Mouse (Mus musculus) spleen, adult 2 months (tissue): ENCODE results near the gene Robo1. TPM values are rescaled to one million over a fixed set of nuclear protein-coding genes. Genes with fewer than 3 reads are reported as not detected.

Experiments used
- DNase-seq, 2 experiments: peaks; one replicate each; pipeline versions ENCODE4 v3.0.0 to v3.0.0-alpha.2; 2012 to 2021; ENCODE audit warnings: low spot score in 2 of 2, low read depth in 1 of 2
- H3K27ac ChIP-seq: fragments of 200-500 bp; 2 replicates; pipeline ENCODE4 v1.5.1; 2012; ENCODE audit warnings: low read length, inconsistent platforms; ENCODE audit not compliant: insufficient read depth
- H3K27me3 ChIP-seq: fragments of 200-500 bp; 2 replicates; pipeline ENCODE4 v1.6.1; 2012; ENCODE audit warnings: mild to moderate bottlenecking, moderate library complexity, low read length, inconsistent platforms; ENCODE audit not compliant: control insufficient read depth, insufficient read depth
- H3K36me3 ChIP-seq: fragments of 200-500 bp; 2 replicates; pipeline ENCODE4 v1.6.1; 2012; ENCODE audit warnings: mild to moderate bottlenecking, low read length, inconsistent platforms; ENCODE audit not compliant: control insufficient read depth, insufficient read depth
- H3K4me1 ChIP-seq: fragments of 200-500 bp; 2 replicates; pipeline ENCODE4 v1.6.1; 2011; ENCODE audit warnings: inconsistent platforms; ENCODE audit not compliant: control insufficient read depth, insufficient read depth, insufficient read length
- H3K4me3 ChIP-seq: fragments of 200-500 bp; 2 replicates; pipeline ENCODE4 v1.5.1; 2011; ENCODE audit warnings: mild to moderate bottlenecking, inconsistent platforms; ENCODE audit not compliant: insufficient read depth, insufficient read length; ENCODE audit errors: extremely low read depth
- CTCF ChIP-seq: fragments of 200-500 bp; IDR thresholded peaks from 2 replicates; pipeline ENCODE4 v1.5.1; 2011; ENCODE audit warnings: mild to moderate bottlenecking, inconsistent platforms; ENCODE audit not compliant: insufficient read depth, insufficient read length, insufficient replicate concordance; ENCODE audit errors: extremely low read depth
- POLR2A ChIP-seq: fragments of 200-500 bp; IDR thresholded peaks from 2 replicates; pipeline ENCODE4 v1.6.1; 2011; ENCODE audit warnings: low read depth, low read length, inconsistent platforms
- WGBS: fragments of 180-500 bp; shearing (Covaris S2); methylation state at CpG from one replicate; pipeline ENCODE4 v1.1.7; 2018; 5-methylcytosine and 5-hydroxymethylcytosine counted together
- polyA plus RNA-seq: library from polyadenylated mRNA; depleted of rRNA; stranded (reverse); fragments of >200 nt; gene quantifications from 2 replicates; pipeline ENCODE4 v1.2.3, GENCODE M21; 2012

Gene Robo1
- polyA plus RNA-seq, 1 experiment: 1.4 TPM

DNA sequence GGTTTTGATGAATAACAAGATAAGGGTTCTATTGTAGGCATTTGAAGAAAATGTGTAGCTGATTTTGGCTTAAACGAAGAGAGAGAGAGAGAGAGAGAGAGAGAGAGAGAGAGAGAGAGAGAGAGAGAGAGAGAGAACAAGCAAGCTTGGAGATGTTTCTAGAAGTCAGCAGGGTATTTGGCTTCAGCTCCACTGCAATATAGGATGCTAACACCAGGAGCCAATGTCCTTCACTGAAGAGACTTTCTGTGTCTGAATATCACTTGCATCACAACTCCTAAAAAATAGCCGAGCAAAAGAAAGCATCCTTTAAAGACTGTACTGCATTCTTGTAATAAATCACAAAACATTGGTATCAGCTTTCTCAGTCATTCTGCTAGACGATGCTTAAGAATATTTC lies 503.8 kb downstream of the Robo1 start:
- WGBS: 69% methylated on average over 3 of the region's 3 CpGs
- H3K36me3 ChIP-seq: no peaks in the 10 kb centered on the region
- DNase-seq: no peak
- no peak overlapping the region for H3K4me3 ChIP-seq
- H3K4me1 ChIP-seq: no peaks in the 10 kb centered on the region
- H3K27me3 ChIP-seq: no peaks in the 10 kb centered on the region
- no peak overlapping the region for H3K27ac ChIP-seq
- TF ChIP-seq CTCF (no peak), POLR2A (no peak)

DNA sequence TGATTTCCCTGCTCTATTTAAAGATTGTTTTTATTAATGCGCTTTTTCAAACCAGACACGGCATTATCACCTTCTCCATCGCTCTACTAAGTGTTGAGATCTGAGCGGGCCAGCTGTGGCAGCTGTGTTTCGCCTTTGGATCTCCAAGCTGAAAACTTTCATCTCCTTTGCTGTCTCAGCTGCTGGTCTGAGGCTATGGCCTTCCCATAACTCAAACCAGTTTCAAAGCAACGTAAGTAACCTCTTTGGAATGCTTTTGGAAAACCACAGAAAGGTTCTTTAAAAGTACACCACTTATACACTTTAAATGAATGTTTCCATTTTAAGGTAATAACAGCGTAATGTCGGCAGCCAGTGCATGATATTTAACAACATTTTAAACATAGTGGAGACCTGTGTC lies 520.3 kb downstream of the Robo1 start:
- WGBS: 89% methylated on average over 8 of the region's 8 CpGs
- H3K4me3 ChIP-seq: no peak overlapping the region
- DNase-seq: no peak

DNA sequence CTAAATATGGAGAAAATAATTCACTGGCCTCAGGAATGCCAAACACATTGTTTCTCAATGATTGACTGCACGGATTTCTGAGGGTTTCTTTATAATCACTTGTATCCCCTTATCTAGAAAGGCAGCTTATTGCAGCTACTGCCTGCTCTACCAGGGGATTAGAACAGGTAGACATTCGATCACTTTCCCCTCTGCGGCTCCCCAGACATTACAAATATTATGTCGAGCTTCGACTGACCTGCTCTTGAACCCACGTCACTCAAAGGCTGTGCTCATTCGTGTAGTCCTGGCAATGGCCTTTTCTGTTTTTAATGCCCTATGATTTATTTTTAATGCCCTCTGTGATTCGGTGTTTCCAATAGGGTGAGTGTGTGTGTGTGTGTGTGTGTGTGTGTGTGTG lies 521.4 kb downstream of the Robo1 start:
- Histone ChIP-seq H3K36me3 (no peaks in the 10 kb centered on the region), H3K27me3 (no peaks in the 10 kb centered on the region), H3K27ac (no peak overlapping the region), H3K4me3 (no peak overlapping the region), H3K4me1 (no peaks in the 10 kb centered on the region)
- no peak for TF ChIP-seq CTCF
- TF ChIP-seq POLR2A: no peak
- no peak for DNase-seq
- 83% methylated on average over 8 of the region's 8 CpGs for WGBS

More for the DNA sequence above, 520.3 kb downstream of the Robo1 start:
- no peaks in the 10 kb centered on the region for H3K36me3 ChIP-seq
- no peak overlapping the region for H3K27ac ChIP-seq
- TF ChIP-seq POLR2A (no peak), CTCF (no peak)
- no peaks in the 10 kb centered on the region for H3K4me1 ChIP-seq
- no peaks in the 10 kb centered on the region for H3K27me3 ChIP-seq

DNA sequence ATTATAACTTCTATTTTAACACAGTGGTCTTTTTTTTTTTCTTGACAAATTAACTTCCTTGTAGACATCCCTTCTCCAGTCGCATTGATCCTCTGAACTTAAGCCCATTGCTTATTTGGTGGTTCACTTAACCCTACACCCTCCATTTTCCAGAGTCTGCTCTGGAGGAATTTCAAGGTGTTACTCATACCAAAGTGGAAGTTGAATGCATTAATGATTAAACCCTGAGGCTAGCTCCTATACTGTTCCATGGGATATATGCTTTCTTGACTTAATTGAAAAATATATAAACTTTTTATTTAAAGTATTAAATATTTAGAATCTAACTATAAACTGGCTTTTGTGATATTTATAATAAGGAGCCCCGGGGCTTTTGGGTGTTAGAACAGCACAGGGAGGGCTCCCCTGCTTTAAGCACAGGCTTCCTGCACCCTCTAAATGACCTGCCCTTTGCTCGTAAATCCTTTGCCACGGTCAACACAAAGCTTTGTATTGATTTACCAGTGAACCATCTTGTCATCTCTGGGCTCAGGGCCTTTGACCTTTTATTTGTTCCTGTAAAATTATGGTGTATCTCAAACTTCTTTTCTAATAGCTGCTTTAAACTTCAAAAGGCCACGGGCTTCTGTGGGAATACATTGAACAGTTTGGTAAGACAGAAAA lies 522.4 kb downstream of the Robo1 start:
- no peak for DNase-seq
- H3K27ac ChIP-seq: no peak overlapping the region

DNA sequence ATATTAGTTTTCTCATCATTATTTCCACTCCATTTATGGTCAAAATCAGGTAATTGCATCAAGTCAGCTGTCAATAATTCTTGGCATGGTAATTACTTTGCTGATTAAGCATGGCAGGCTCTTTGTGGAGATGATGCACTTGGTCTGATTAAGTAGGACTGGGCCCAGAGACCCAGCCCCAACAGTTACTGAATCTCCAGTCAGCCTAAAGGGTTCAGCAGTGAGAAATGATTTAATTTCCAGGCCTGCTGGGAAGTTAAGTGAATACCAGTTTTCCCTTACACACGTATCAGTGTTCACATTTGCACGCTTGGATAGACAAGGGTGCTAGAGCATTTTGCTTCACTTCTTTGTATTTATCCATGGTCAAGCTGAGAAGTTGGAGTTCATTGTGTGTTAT lies 526.2 kb downstream of the Robo1 start:
- Histone ChIP-seq H3K4me3 (no peak overlapping the region), H3K27me3 (no peaks in the 10 kb centered on the region), H3K27ac (no peak overlapping the region), H3K36me3 (no peaks in the 10 kb centered on the region), H3K4me1 (no peaks in the 10 kb centered on the region)
- 94% methylated on average over 2 of the region's 2 CpGs for WGBS
- TF ChIP-seq CTCF: no peak
- TF ChIP-seq POLR2A: no peak
- DNase-seq: no peak

More for the DNA sequence above, 522.4 kb downstream of the Robo1 start:
- Histone ChIP-seq H3K4me1 (no peaks in the 10 kb centered on the region), H3K36me3 (no peaks in the 10 kb centered on the region), H3K4me3 (no peak overlapping the region), H3K27me3 (no peaks in the 10 kb centered on the region)
- TF ChIP-seq POLR2A (no peak), CTCF (no peak)
- 76% methylated on average over 5 of the region's 5 CpGs for WGBS

DNA sequence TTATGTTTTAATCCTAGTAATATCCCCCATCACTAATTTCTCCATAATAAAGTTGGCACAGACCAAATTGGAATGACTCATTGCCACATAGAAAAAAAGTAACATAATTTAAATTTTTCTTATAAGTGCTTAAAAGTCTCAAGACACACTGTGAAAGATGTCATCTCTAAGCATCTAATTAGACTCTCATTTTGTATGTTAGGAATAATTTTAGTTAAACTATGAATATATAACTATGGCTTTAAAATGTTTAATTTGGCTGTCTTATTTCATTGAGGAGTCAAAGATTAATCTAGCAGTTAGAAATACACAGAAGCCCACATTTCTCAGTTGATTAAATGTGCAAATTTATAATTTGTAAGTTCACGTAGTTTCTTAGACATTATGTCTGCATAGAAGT lies 530.9 kb downstream of the Robo1 start:
- TF ChIP-seq POLR2A: no peak
- no peak for TF ChIP-seq CTCF
- WGBS: 89% methylated on average over 1 of the region's 1 CpGs
- Histone ChIP-seq H3K27ac (no peak overlapping the region), H3K27me3 (no peaks in the 10 kb centered on the region), H3K36me3 (no peaks in the 10 kb centered on the region), H3K4me3 (no peak overlapping the region), H3K4me1 (no peaks in the 10 kb centered on the region)
- DNase-seq: no peak

DNA sequence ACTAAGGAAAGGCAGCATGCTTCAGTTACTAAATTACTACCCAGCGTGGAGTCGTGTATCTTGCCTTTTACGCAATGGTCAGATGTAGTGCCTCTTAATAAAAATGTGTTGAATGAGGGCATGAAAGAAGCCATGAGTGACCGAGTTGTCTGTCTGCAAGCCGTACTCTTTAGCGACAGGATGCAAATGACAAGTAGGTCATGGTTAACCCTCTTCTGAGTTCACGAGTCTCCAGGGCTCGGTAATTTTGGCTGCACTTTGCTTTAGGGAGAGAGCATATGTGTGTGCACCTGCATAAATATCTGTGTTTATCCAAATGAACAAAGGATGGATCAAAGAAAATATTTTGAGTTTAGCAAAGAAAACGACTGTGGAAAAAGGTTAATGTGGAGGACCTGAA lies 533.0 kb downstream of the Robo1 start:
- Histone ChIP-seq H3K4me3 (no peak overlapping the region), H3K27me3 (no peaks in the 10 kb centered on the region), H3K36me3 (no peaks in the 10 kb centered on the region), H3K27ac (no peak overlapping the region), H3K4me1 (no peaks in the 10 kb centered on the region)
- no peak for DNase-seq
- TF ChIP-seq POLR2A: no peak
- WGBS: 88% methylated on average over 9 of the region's 9 CpGs

DNA sequence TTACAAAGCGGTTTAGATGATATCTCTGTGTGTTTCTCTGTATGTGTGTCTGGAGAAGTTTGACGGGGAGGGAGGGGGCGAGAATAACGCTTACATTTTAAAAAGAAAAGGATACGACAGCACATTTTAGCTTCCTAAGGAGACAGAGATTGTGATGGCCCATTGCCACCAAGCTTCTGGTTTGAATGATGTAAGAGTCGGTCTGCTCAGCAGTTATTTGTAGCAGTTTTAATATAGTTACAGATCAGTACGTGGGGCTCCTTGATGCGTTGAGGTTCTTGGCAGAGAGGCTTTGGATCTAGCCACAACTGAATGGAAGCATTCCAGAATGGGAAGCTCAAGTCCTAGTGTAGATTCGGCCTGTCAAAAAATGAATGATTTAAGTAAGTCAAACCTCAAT lies 546.0 kb downstream of the Robo1 start:
- H3K27me3 ChIP-seq: no peaks in the 10 kb centered on the region
- H3K4me3 ChIP-seq: no peak overlapping the region
- DNase-seq: no peak
- H3K27ac ChIP-seq: no peak overlapping the region
- H3K36me3 ChIP-seq: no peaks in the 10 kb centered on the region
- TF ChIP-seq CTCF (no peak), POLR2A (no peak)
- no peaks in the 10 kb centered on the region for H3K4me1 ChIP-seq
- 91% methylated on average over 9 of the region's 9 CpGs for WGBS
